Mouse (Mus musculus): ENCODE results near the gene Agpat1.

- TF ChIP-seq CTCF (conservative IDR thresholded peaks at IDR 0.05 in 1 of 2, IDR thresholded peaks at IDR 0.05 in 1 of 2; ENCODE audit: low read depth in 2 of 2, low read length in 2 of 2) (no peak), JUND (conservative IDR thresholded peaks at IDR 0.05; ENCODE audit: low read depth, low read length) (no peak), POLR2AphosphoS2 (IDR thresholded peaks at IDR 0.05; ENCODE audit: low read depth, low read length) (no peak)
These were observed 57.1 kb downstream of the Agpat1 start for GRCm38 (mm10) chr17:34661121-34661591.
